Mouse (Mus musculus) layer of hippocampus, adult 8-10 months (tissue): ENCODE results near the gene Tnfsf12. TPM values are rescaled to one million over a fixed set of nuclear protein-coding genes. Genes with fewer than 3 reads are reported as not detected.
"Not testable (repeated sequence)": the region's sequence is repeated elsewhere in the genome, so short reads cannot be mapped to it uniquely, and the experiment has no call there.

Source experiments
- DNase-seq, 2 experiments: peaks; one replicate each; pipeline ENCODE4 v3.0.0; 2022; ENCODE audit warnings: low spot score in 2 of 2
- total RNA-seq, 4 experiments: library from RNA; stranded (reverse); gene quantifications; 2 replicates each; pipeline ENCODE4 v1.2.4; 2022

The Tnfsf12 gene
- total RNA-seq, 4 experiments from 2014 or later, result 9.5 to 17.3 (median 14.4) TPM

GRCm38 (mm10) chr11:69706775-69707479 is 11.3 kb upstream of the Tnfsf12 start:
- DNase-seq, result no peak

DNA sequence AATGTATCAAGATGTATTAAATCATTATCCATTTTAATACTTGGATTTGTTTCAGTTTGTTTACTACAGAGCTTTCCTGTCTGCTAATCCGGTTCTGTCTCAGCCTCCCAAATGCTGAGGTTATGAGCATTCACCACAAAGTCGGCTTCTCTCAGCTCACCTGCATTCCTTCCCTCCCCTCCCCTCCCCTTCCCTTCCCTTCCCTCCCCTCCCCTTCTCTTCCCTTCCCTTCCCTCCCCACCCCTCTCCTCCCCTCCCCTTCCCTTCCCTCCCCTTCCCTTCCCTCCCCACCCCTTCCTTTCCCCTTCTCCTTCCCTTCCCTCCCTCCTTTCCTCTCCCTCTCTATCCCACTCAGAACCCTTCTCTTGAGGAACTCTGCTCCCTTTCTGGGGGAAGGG is 9.0 kb upstream of the Tnfsf12 start:
- DNase-seq, result no peak

GRCm38 (mm10) chr11:69703814-69704612 is 8.4 kb upstream of the Tnfsf12 start:
- no peak for DNase-seq

GRCm38 (mm10) chr11:69703381-69703780 is 7.7 kb upstream of the Tnfsf12 start:
- not testable (repeated sequence) for DNase-seq

DNA sequence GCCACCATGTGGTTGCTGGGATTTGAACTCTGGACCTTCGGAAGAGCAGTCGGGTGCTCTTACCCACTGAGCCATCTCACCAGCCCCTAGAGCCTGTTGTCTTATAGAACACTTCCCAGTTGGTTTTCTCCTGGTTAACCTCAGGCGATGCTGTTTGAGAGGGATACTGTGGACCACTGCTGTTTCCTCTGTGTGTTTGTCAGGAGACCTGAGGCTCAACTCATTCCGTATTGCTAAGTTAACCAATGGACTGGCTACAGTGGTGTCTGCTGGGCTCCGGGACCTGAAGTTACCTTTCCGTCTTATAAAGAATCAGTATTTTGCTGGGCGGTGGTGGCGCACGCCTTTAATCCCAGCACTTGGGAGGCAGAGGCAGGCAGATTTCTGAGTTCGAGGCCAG is 7.2 kb upstream of the Tnfsf12 start:
- not testable (repeated sequence) for DNase-seq

DNA sequence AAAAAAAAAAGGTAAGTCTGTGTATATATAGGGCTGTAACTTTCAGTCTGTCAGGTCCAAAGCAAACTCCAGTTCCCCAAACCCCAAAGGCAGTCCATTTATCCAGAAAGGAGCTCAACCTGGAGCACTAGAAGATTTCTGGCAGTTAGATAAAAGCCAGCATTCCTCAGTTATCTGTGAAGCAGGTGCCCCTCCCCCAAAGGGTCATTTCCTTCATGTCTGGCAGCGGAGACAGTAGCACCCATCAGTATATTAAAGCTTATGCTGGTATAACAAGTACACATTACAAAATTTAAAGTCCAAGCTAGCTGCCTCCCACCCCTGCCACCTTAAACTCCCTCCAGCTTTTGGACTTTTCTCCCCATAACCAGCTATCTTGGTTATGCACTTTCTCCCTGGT is 3.9 kb upstream of the Tnfsf12 start:
- DNase-seq, result no peak

GRCm38 (mm10) chr11:69698574-69698973 is 2.9 kb upstream of the Tnfsf12 start:
- DNase-seq, result no peak

- DNase-seq, result no peak
These were observed 1.7 kb upstream of the Tnfsf12 start for GRCm38 (mm10) chr11:69697396-69697795.

- no peak for DNase-seq
These were observed 646 bp downstream of the Tnfsf12 start for GRCm38 (mm10) chr11:69695046-69695360.

- DNase-seq, result no peak
These were observed 2.2 kb downstream of the Tnfsf12 start for GRCm38 (mm10) chr11:69693421-69693965.

DNA sequence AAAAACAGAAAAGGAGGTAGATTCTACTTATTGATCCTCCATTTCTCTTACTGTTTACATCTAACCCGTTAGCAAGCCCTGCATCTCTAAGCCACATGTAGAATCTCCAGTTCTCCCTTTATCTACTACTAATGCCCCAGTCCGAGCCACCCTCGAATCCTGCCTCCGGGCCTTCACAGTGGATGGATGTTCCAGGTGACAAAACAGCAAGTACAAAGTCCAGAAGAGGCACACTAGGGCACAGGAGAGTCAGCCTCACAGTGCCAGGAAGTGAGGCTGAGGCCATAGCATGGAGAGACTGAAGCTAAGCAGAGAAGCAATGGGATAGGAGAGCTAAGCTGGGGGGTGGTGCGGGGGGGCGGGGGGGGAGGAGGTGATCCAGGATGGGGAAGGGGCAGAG is 2.8 kb downstream of the Tnfsf12 start:
- no peak for DNase-seq

- no peak for DNase-seq
These were observed 3.3 kb downstream of the Tnfsf12 start for GRCm38 (mm10) chr11:69692196-69692811.

- DNase-seq, result no peak
These were observed 5.8 kb downstream of the Tnfsf12 start for GRCm38 (mm10) chr11:69689891-69690290.

DNA sequence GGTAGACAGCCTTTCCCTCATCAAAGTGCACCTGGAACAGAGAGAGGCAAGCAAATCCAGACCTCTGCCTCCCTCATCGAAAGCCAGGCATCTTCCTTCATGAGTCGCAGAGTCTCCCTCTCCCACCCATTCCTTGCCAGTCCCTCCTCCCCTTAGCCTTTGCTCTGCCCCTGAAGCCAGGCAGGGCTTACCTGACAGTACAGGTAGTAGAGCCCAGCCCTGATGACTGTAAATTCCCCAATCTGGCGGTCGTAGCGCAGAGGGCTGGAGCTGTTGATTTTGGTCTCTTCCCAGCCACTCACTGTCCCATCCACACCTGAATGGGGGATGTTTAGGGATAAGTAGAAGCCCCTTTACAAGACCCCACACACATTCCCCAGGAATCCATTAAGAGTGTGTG is 8.6 kb downstream of the Tnfsf12 start:
- DNase-seq, result no peak

GRCm38 (mm10) chr11:69686377-69686776 is 9.3 kb downstream of the Tnfsf12 start:
- DNase-seq, result no peak

DNA sequence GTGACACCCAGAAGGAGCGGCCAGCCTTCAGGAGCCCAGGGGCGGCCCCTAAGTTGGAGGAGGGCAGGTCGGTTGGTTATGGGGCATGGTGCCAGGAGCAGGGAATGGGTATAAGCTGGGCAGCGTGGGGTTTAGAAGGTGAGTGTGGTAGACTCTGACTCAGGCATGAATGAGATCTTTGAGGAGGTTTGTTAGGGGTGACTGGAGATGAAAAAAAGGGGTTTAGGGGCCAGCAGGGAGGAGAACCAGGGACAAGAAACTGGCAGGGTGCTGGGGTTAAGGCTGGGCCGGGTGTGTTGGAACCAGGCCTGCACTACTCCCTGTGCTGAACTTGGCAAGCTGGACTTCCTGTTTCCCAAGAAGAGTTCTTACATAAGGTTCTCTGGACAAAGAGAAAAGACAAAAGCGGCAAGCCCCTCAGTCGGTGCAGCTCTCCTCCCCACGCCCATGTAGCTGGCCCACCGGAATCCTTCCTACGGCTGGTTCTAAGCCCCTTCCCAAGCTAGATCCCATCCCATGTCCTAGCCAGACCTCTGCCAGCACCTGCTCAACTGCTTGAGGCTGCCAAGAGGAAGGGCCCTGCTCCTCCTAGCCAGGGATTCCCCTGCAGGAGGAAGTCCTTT is 10.0 kb downstream of the Tnfsf12 start, which contains the start of gene Tnfsf13:
Tnfsf13 (minus strand) TSS at position 259 of the 623 bp plus-strand sequence.
- DNase-seq, result peak; percentile 58 to 73

DNA sequence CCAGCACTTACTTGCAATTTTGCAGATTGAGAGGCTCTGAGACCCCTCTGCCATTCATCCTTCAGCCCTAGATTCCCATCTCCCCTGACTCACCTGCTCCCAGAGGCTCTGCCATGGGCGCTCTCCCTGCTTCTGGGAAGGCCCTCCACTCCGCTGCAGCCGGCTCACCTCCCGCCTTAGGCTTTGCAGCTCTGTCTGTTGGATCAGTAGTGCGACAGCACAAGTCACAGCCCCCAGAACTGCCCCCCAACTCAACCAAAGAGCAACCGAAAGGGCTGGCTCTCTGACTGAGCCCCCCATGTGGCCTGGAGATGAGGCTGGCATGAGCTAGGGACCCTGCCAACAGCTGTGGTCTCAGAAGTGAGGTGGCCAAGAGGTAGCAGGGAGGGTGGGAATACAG is 10.7 kb downstream of the Tnfsf12 start:
- DNase-seq, result no peak

DNA sequence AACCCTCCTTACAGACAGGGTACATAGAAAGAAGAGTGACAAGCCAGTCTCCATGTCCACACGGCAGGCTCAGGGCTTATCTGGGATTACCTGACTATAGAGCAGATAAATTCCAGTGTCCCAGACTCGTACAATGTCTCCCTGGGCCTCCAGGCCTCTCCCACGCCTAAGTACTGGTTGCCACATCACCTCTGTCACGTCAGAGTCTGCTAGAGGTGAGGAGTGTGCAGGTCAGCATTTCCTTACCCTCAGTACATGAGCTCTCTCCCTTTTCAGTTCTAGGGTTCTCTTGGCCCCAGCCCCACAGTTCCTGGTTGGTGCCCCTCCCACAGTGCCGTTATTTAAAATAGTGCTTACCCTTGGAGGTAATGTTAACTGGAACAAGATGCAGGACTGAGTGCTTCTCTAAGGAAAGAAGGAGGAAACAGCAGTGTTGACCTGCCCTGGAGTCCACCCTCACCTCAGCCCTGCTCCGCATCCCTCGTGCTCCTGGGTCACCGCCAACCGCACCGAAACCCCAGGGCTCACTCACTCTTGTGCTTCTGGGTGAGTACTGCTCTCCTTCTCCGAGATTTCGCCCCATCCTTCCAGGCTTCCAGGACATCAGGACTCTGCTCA is 11.4 kb downstream of the Tnfsf12 start:
- DNase-seq, result no peak

DNA sequence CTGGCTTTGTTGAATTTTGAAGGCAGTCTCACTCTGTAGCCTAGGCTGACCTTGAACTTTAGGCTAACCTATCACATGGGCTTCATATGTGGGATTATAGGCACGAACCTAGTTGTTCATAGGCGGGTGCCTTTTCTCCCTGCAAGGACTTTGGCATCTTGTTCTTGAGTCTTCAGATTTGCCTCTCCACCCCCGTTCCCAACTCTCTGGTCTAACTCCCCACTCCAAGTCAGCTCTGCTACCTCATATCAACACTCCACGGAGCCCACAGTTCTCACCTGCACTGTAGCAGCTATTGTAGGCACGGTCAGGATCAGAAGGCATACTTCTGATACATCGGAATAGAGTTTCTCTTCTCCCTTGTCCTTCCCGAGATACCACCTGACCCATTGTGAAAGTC is 12.1 kb downstream of the Tnfsf12 start:
- no peak for DNase-seq

- DNase-seq, result peak; percentile 80 to 91
These were observed 12.7 kb downstream of the Tnfsf12 start for GRCm38 (mm10) chr11:69682840-69683533.
